9 mouse cellular contexts compared by ENCODE assay signal in the genomic region with DNA sequence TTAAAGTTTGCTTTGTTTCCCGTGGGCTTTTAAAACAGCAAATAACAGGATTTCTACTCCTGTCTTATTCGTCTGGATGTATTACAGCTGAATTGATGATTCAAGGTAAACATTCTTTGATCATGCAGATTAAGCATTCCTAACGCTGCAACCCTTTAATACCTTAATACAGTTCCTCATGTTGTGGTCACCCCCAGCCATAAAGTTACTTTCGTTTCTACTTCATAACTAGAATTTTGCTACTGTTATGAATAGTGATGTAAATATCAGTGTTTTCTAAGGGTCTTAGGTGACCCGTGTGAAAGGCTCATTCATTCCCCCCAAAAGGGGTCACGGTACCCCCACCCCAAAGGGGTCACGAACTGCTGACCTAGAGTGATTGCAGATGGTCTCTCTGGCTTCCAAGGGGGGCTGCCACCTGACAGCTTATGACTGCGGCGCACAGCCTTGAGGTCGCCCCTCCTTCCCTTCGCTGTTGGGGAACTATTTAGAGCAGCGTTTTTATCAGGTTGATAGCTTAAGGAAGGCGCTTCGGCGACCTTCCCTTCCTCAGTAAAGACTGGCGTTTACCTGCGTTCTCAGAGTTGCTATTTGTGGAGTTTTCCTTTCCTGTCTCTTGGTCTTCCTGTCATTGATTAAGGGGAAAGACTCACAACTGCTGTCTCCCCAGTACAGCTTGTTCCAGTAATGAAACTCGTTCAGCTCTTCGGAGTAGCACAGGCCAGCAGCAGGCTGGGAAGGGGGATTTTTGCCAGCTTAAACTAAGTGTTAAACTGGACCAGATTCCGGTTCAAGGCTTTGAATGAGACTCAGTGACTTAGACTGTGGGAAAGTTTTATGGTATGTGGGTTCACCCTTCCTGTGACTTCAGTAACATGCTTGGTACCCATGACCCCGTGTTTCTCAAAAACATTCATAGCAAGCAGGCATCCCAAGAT. TPM values are rescaled to one million over a fixed set of nuclear protein-coding genes. Genes with fewer than 3 reads are reported as not detected.
A peak's percentile ranks its signal among the peaks of the same experiment; 100 is the strongest.
DNase-seq lines count a peak whose midpoint lies in the region; ATAC-seq lines count a peak whose summit lies in the region.
"Had no signal": no experiment of that assay in that cellular context is flagged by ENCODE, and none has a peak within 500 bp of the region (broad histone marks: within the 10 kb centered on the region; RNA-seq: fewer than 3 reads in every experiment).

No protein-coding gene starts in this region.

- H3K9ac ChIP-seq in hindbrain, embryonic 13.5 days = no peak overlapping the region
- no peak overlapping the region for H3K9ac ChIP-seq in hindbrain, embryonic 12.5 days
- no peak overlapping the region for H3K9ac ChIP-seq in embryonic facial prominence, embryonic 11.5 days (replicated peaks; ENCODE audit: low read length)
- H3K9ac ChIP-seq in limb, embryonic 13.5 days = no peak overlapping the region

- no peak for ATAC-seq in hindbrain, embryonic 13.5 days (ENCODE audit: low FRiP score)
- ATAC-seq in hindbrain, embryonic 12.5 days (ENCODE audit: low FRiP score) = no peak
- no peak for ATAC-seq in embryonic facial prominence, embryonic 11.5 days (replicated peaks; ENCODE audit: insufficient number of reproducible peaks, low FRiP score, low TSS enrichment, low read depth)
- no peak for ATAC-seq in limb, embryonic 13.5 days (ENCODE audit: low FRiP score, low read depth)
- ATAC-seq in frontal cortex, adult (ENCODE audit: low TSS enrichment) = no peak

- H3K9me3 ChIP-seq in hindbrain, embryonic 13.5 days = no peaks in the 10 kb centered on the region
- no peaks in the 10 kb centered on the region for H3K9me3 ChIP-seq in hindbrain, embryonic 12.5 days (replicated peaks)
- no peaks in the 10 kb centered on the region for H3K9me3 ChIP-seq in embryonic facial prominence, embryonic 11.5 days (replicated peaks; ENCODE audit: control insufficient read depth, low read length)
- no peaks in the 10 kb centered on the region for H3K9me3 ChIP-seq in limb, embryonic 13.5 days
- H3K9me3 ChIP-seq: G1E had no signal

- peak overlapping the region; percentile 13; the same call in 1 of the 2 replicates for H3K4me2 ChIP-seq in hindbrain, embryonic 13.5 days
- no peak overlapping the region; the same call in 1 of the 2 replicates for H3K4me2 ChIP-seq in hindbrain, embryonic 12.5 days (replicated peaks)
- H3K4me2 ChIP-seq in embryonic facial prominence, embryonic 11.5 days (ENCODE audit: low read depth, low read length) = peak overlapping the region; percentile 23
- peak overlapping the region; percentile 46 for H3K4me2 ChIP-seq in limb, embryonic 13.5 days (replicated peaks)

- H3K36me3 ChIP-seq in hindbrain, embryonic 13.5 days = no peaks in the 10 kb centered on the region
- H3K36me3 ChIP-seq in hindbrain, embryonic 12.5 days = no peaks in the 10 kb centered on the region
- H3K36me3 ChIP-seq in embryonic facial prominence, embryonic 11.5 days (replicated peaks; ENCODE audit: control insufficient read depth, insufficient read depth, low read depth, low read length) = no peaks in the 10 kb centered on the region
- H3K36me3 ChIP-seq in limb, embryonic 13.5 days = no peaks in the 10 kb centered on the region
- H3K36me3 ChIP-seq: G1E had no signal

- H3K27ac ChIP-seq in hindbrain, embryonic 13.5 days = no peak overlapping the region; the same call in 1 of the 2 replicates
- H3K27ac ChIP-seq in hindbrain, embryonic 12.5 days = no peak overlapping the region
- H3K27ac ChIP-seq in embryonic facial prominence, embryonic 11.5 days (replicated peaks; ENCODE audit: low read depth, low read length) = 0 out of 2 replicates have a peak overlapping the region, but pooled peaks have one; percentile 41
- H3K27ac ChIP-seq in limb, embryonic 13.5 days = no peak overlapping the region

- WGBS in hindbrain, embryonic 13.5 days = 60% methylated on average over 21 of the region's 21 CpGs
- WGBS in hindbrain, embryonic 12.5 days = 47% methylated on average over 21 of the region's 21 CpGs
- WGBS in embryonic facial prominence, embryonic 11.5 days = 24% methylated on average over 21 of the region's 21 CpGs
- 29% methylated on average over 21 of the region's 21 CpGs for WGBS in limb, embryonic 13.5 days

- no peak overlapping the region for H3K4me3 ChIP-seq in hindbrain, embryonic 13.5 days
- H3K4me3 ChIP-seq in hindbrain, embryonic 12.5 days = no peak overlapping the region
- no peak overlapping the region for H3K4me3 ChIP-seq in embryonic facial prominence, embryonic 11.5 days (ENCODE audit: low read depth, low read length)
- H3K4me3 ChIP-seq in limb, embryonic 13.5 days = no peak overlapping the region

- H3K27me3 ChIP-seq in hindbrain, embryonic 13.5 days = 0 out of 2 replicates have a peak, but pooled peaks cover 3% of the 10 kb centered on the region
- peaks cover 4% of the 10 kb centered on the region; the same call in 1 of the 2 replicates for H3K27me3 ChIP-seq in hindbrain, embryonic 12.5 days
- H3K27me3 ChIP-seq in embryonic facial prominence, embryonic 11.5 days (ENCODE audit: control insufficient read depth, insufficient read depth, low read length) = no peaks in the 10 kb centered on the region
- H3K27me3 ChIP-seq in limb, embryonic 13.5 days = no peaks in the 10 kb centered on the region

- H3K4me1 ChIP-seq in hindbrain, embryonic 13.5 days (replicated peaks) = peaks cover 70% of the 10 kb centered on the region
- H3K4me1 ChIP-seq in hindbrain, embryonic 12.5 days = peaks cover 73% of the 10 kb centered on the region
- peaks cover 11% of the 10 kb centered on the region for H3K4me1 ChIP-seq in embryonic facial prominence, embryonic 11.5 days (ENCODE audit: control insufficient read depth, insufficient read depth, low read length)
- H3K4me1 ChIP-seq in limb, embryonic 13.5 days = peaks cover 87% of the 10 kb centered on the region

- peak; percentile 20 for DNase-seq in CD4-positive, CD25-positive, alpha-beta regulatory T cell, adult 2 months (ENCODE audit: low read depth, low spot score)
- DNase-seq in embryonic facial prominence, embryonic 11.5 days (ENCODE audit: low spot score) = no peak
- DNase-seq in ovary, postnatal 14 days (ENCODE audit: low spot score) = no peak
- DNase-seq in right cerebral cortex, adult 2 months (ENCODE audit: low spot score in 2 of 2) = no peak

RNA-seq across cellular contexts. Expression of a gene that starts 12.5 kb away (rescaled TPM):
- 8.3 and 10.6 TPM in 2 replicates for polyA plus RNA-seq in hindbrain, embryonic 13.5 days (2015; fragmentation: Nextera tagmentation; extraction: Ambion mirVana)
- 15.3 and 18.0 TPM in 2 replicates for polyA plus RNA-seq in hindbrain, embryonic 12.5 days (2016; fragmentation: Nextera tagmentation; extraction: Ambion mirVana)
- 7.0 and 7.7 TPM in 2 replicates for polyA plus RNA-seq in embryonic facial prominence, embryonic 11.5 days (2014; fragmentation: Nextera tagmentation; extraction: Ambion mirVana)
- 9.0 and 10.4 TPM in 2 replicates for polyA plus RNA-seq in limb, embryonic 13.5 days (2015; fragmentation: Nextera tagmentation; extraction: Ambion mirVana)
- polyA plus RNA-seq: G1E had no signal
